Mouse (Mus musculus) stomach, postnatal 0 days (tissue): ENCODE data around the gene Lrrc3c.

Experiments
- CTCF ChIP-seq: IDR thresholded peaks from 2 replicates; pipeline ENCODE4 v1.5.1; 2016; ENCODE audit warnings: antibody characterized with exemption, low read depth, mild to moderate bottlenecking, moderate library complexity
- EP300 ChIP-seq: optimal IDR thresholded peaks from 2 replicates; pipeline ENCODE3; 2016; ENCODE audit warnings: antibody characterized with exemption

DNA sequence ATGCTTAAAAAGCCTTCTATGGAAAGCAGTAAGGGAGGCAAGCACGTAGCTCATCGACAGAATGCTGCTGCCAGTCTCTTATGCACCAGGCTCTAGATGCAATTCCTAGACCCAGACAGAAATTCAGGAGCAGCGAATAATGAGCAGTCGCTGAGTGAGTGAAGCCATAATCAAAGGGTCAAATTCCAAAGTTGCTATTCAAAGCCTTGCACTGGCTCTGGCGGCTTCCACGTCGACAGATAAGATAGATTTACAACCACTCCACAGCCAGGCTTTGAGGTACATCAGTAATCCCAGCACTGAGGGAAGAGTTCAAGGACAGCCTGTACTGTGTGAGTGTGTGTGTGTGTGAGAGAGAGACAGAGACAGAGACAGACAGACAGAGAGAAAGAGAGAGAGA, 37.1 kb upstream of the Lrrc3c start:
- TF ChIP-seq CTCF: no peak
- TF ChIP-seq EP300: no peak
